Mouse (Mus musculus): ENCODE measurements around the gene Adam1b.

GRCm38 (mm10) chr5:121546530-121546895, 43.3 kb upstream of the Adam1b start:
- no peak for TF ChIP-seq EP300 (IDR thresholded peaks at IDR 0.05; ENCODE audit: low read depth)
- TF ChIP-seq CTCF (IDR thresholded peaks at IDR 0.05; ENCODE audit: low read depth) = peak; percentile 77
